Mouse (Mus musculus): ENCODE measurements around the gene Tes3-ps. TPM values are rescaled to one million over a fixed set of nuclear protein-coding genes. Genes with fewer than 3 reads are reported as not detected.

Tes3-ps gene
- 1 to 10 TPM; 1.5 to 2.2 (median 1.7) TPM for total RNA-seq (2022)

- DNase-seq, result no peak
Measured at GRCm38 (mm10) chr13:49492376-49493368, at the start of gene Tes3-ps. Gene Tes3-ps (plus strand): TSS chr13:49493318.

GRCm38 (mm10) chr13:49444451-49444850, 48.7 kb upstream of the Tes3-ps start:
- DNase-seq, result no peak

GRCm38 (mm10) chr13:49449318-49449749, 43.8 kb upstream of the Tes3-ps start:
- peak; percentile 64 for DNase-seq

GRCm38 (mm10) chr13:49460276-49460675, 32.8 kb upstream of the Tes3-ps start:
- DNase-seq, result peak; percentile 85

- no peak for DNase-seq
Measured at GRCm38 (mm10) chr13:49460692-49461414, 32.3 kb upstream of the Tes3-ps start.

GRCm38 (mm10) chr13:49461458-49462132, 31.5 kb upstream of the Tes3-ps start:
- DNase-seq, result peak; percentile 82

GRCm38 (mm10) chr13:49462921-49463320, 30.2 kb upstream of the Tes3-ps start:
- no peak for DNase-seq

GRCm38 (mm10) chr13:49465875-49466274, 27.2 kb upstream of the Tes3-ps start:
- no peak for DNase-seq

GRCm38 (mm10) chr13:49466393-49467075, 26.6 kb upstream of the Tes3-ps start:
- DNase-seq, result no peak

GRCm38 (mm10) chr13:49467585-49467984, 25.5 kb upstream of the Tes3-ps start:
- no peak for DNase-seq

GRCm38 (mm10) chr13:49469002-49469401, 24.1 kb upstream of the Tes3-ps start:
- DNase-seq, result no peak

- no peak for DNase-seq
Measured at GRCm38 (mm10) chr13:49470319-49470718, 22.8 kb upstream of the Tes3-ps start.

GRCm38 (mm10) chr13:49470806-49471205, 22.3 kb upstream of the Tes3-ps start:
- no peak for DNase-seq

- DNase-seq, result no peak
Measured at GRCm38 (mm10) chr13:49471981-49472675, 21.0 kb upstream of the Tes3-ps start.

- DNase-seq, result no peak
Measured at GRCm38 (mm10) chr13:49472676-49473005, 20.5 kb upstream of the Tes3-ps start.

GRCm38 (mm10) chr13:49477887-49478286, 15.2 kb upstream of the Tes3-ps start:
- DNase-seq, result no peak

- no peak for DNase-seq
Measured at GRCm38 (mm10) chr13:49478851-49479374, 14.2 kb upstream of the Tes3-ps start.

GRCm38 (mm10) chr13:49479399-49479798, 13.7 kb upstream of the Tes3-ps start:
- no peak for DNase-seq

- DNase-seq, result peak; percentile 85
Measured at GRCm38 (mm10) chr13:49480057-49480456, 13.1 kb upstream of the Tes3-ps start.

GRCm38 (mm10) chr13:49480551-49480950, 12.6 kb upstream of the Tes3-ps start:
- DNase-seq, result no peak

- DNase-seq, result no peak
Measured at GRCm38 (mm10) chr13:49485388-49485787, 7.7 kb upstream of the Tes3-ps start.

All from adrenal gland, adult 8-10 months (tissue).